Mouse (Mus musculus): Measurements from ENCODE around the gene Lin7b. TPM values are rescaled to one million over a fixed set of nuclear protein-coding genes. Genes with fewer than 3 reads are reported as not detected.
"Not testable (repeated sequence)": the region's sequence is repeated elsewhere in the genome, so short reads cannot be mapped to it uniquely, and the experiment has no call there.

Gene Lin7b
- polyA plus RNA-seq, 1 experiment: 0.90 TPM

DNA sequence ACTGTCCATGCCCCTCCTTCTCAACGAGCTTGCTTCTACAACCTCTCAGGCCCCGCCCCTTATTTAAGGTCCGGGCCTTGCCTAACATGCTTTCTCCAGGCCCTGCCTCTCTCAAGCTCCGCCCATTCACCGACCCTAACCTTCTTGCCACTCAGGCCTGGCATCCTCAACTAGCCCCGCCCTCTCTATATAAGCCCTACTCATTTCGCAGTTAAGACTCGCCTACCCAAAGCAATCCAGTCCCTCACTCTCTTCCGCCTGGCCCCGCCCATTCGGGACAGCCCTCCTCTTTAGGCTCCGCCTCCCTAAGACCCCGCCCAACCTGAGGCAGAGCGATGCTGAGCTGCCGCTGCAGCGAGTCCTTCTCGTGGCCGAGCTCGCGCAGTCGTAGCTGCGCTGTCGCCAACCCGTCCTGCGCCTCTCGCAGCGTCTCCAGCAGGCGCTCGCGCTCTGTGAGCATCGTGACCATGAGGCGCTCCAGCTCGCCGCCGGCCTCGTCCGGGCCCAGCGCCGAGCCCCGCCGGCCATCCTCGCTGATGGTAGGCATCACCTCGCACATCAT, 9.1 kb downstream of the Lin7b start:
- H3K36me3 ChIP-seq (ENCODE audit: control insufficient read depth, insufficient read depth, low read length): no peaks in the 10 kb centered on the region
- TF ChIP-seq CTCF (IDR thresholded peaks at IDR 0.05; ENCODE audit: extremely low read depth, insufficient read depth, insufficient read length, insufficient replicate concordance) (no peak), POLR2A (IDR thresholded peaks at IDR 0.05; ENCODE audit: low read depth, low read length) (no peak)
- no peak overlapping the region for H3K27ac ChIP-seq (ENCODE audit: insufficient read depth, low read length)
- DNase-seq (ENCODE audit: low read depth in 1 of 2, low spot score in 2 of 2): peak; percentile 63 to 80
- peaks cover 8% of the 10 kb centered on the region for H3K4me1 ChIP-seq (ENCODE audit: control insufficient read depth, insufficient read depth, insufficient read length)
- under 1% methylated on average over 43 of the region's 43 CpGs for WGBS
- peak overlapping the region; percentile 58; the same call in 1 of the 2 replicates for H3K4me3 ChIP-seq (ENCODE audit: extremely low read depth, insufficient read depth, insufficient read length)
- H3K27me3 ChIP-seq (ENCODE audit: control insufficient read depth, insufficient read depth, low read length): peaks cover 15% of the 10 kb centered on the region

DNA sequence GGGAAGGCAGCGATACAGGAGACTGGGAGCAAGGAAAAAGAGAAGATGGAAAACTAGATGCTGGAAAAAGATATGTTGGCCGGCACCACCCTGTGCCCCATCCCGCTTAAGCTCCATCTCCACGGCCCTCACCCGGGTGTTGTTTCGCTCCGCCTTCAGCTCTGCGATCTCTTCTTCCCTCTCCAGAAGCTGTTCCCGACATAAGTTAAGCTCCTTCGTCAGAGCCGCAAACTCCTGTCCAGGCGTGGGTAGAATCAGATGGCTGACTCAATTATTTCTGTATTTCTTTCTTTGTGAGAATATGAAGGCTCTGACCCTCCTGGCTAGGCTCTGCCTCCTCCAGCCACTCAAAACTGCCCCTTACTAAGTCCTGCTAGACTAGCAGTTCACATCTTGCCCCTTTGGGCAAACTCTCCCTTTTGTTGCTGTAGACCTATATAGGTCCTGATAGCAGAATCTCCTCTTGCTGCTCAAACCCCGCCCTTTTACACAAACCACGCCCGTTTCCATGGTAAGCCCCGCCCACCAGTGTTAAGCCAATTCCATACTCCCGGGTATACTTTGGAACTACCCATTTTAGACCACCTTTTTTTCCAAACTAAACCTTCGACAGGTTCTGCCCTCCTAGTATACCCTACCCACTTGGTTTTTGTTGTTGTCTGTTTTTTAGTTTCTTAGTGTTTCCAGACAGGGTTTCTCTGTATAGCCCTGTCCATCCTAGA, 9.8 kb downstream of the Lin7b start:
- Histone ChIP-seq H3K4me1 (ENCODE audit: control insufficient read depth, insufficient read depth, insufficient read length) (peaks cover 6% of the 10 kb centered on the region), H3K4me3 (ENCODE audit: extremely low read depth, insufficient read depth, insufficient read length) (no peak overlapping the region), H3K36me3 (ENCODE audit: control insufficient read depth, insufficient read depth, low read length) (no peaks in the 10 kb centered on the region), H3K27ac (ENCODE audit: insufficient read depth, low read length) (no peak overlapping the region), H3K27me3 (ENCODE audit: control insufficient read depth, insufficient read depth, low read length) (peaks cover 13% of the 10 kb centered on the region)
- TF ChIP-seq CTCF (IDR thresholded peaks at IDR 0.05; ENCODE audit: extremely low read depth, insufficient read depth, insufficient read length, insufficient replicate concordance): no peak
- TF ChIP-seq POLR2A (IDR thresholded peaks at IDR 0.05; ENCODE audit: low read depth, low read length): no peak
- 54% methylated on average over 18 of the region's 18 CpGs for WGBS
- no peak for DNase-seq (ENCODE audit: low read depth in 1 of 2, low spot score in 2 of 2)

DNA sequence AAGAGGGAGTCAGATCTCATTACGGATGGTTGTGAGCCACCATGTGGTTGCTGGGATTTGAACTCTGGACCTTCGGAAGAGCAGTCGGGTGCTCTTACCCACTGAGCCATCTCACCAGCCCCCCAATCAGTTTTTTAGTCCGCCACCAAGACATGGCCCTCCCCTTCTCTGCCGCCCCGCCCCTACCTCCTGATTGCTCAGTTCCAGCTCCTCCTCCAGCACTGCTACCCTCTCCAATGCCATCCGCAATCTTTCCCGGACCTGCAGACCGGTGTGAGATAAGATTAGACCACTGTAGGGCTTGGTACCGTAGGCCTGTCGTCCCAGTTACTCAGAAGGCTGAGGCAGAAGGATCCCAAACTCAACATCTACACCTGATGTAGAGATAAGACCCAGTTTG, 11.3 kb downstream of the Lin7b start:
- 62% methylated on average over 11 of the region's 11 CpGs for WGBS

DNA sequence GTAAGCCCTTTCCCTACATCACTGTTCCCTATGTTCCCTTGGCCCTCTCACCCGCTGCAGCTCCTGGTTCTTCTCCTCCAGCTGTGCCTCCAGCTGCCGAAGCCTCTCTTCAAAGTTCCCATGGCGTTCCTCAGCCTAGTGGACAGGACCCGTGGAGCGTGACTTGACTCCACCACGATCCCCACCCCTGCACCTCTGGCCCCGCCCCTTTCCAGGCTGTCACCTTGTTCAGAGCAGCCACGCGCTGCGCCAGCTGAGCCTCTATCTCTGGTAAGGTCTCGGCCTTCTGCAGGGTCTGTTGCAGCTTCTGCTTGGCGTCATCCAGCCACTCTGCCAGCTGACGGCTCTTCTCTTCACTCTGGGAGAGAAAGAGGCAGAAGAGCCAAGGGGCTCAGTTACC, 14.3 kb downstream of the Lin7b start:
- no peaks in the 10 kb centered on the region; the same call in 1 of the 2 replicates for H3K4me1 ChIP-seq (ENCODE audit: control insufficient read depth, insufficient read depth, insufficient read length)
- no peak for TF ChIP-seq CTCF (IDR thresholded peaks at IDR 0.05; ENCODE audit: extremely low read depth, insufficient read depth, insufficient read length, insufficient replicate concordance)
- no peak for TF ChIP-seq POLR2A (IDR thresholded peaks at IDR 0.05; ENCODE audit: low read depth, low read length)
- no peak overlapping the region for H3K4me3 ChIP-seq (ENCODE audit: extremely low read depth, insufficient read depth, insufficient read length)
- WGBS: 57% methylated on average over 13 of the region's 13 CpGs
- H3K27ac ChIP-seq (ENCODE audit: insufficient read depth, low read length): no peak overlapping the region
- no peak for DNase-seq (ENCODE audit: low read depth in 1 of 2, low spot score in 2 of 2)
- peaks cover 1% of the 10 kb centered on the region; the same call in 1 of the 2 replicates for H3K27me3 ChIP-seq (ENCODE audit: control insufficient read depth, insufficient read depth, low read length)
- no peaks in the 10 kb centered on the region for H3K36me3 ChIP-seq (ENCODE audit: control insufficient read depth, insufficient read depth, low read length)

More for the DNA sequence above, 11.3 kb downstream of the Lin7b start:
- DNase-seq (ENCODE audit: low read depth in 1 of 2, low spot score in 2 of 2); H3K36me3 ChIP-seq (ENCODE audit: control insufficient read depth, insufficient read depth, low read length); H3K4me1 ChIP-seq (ENCODE audit: control insufficient read depth, insufficient read depth, insufficient read length); H3K27ac ChIP-seq (ENCODE audit: insufficient read depth, low read length); H3K4me3 ChIP-seq (ENCODE audit: extremely low read depth, insufficient read depth, insufficient read length): not testable (repeated sequence)
- peaks cover 13% of the 10 kb centered on the region for H3K27me3 ChIP-seq (ENCODE audit: control insufficient read depth, insufficient read depth, low read length)

DNA sequence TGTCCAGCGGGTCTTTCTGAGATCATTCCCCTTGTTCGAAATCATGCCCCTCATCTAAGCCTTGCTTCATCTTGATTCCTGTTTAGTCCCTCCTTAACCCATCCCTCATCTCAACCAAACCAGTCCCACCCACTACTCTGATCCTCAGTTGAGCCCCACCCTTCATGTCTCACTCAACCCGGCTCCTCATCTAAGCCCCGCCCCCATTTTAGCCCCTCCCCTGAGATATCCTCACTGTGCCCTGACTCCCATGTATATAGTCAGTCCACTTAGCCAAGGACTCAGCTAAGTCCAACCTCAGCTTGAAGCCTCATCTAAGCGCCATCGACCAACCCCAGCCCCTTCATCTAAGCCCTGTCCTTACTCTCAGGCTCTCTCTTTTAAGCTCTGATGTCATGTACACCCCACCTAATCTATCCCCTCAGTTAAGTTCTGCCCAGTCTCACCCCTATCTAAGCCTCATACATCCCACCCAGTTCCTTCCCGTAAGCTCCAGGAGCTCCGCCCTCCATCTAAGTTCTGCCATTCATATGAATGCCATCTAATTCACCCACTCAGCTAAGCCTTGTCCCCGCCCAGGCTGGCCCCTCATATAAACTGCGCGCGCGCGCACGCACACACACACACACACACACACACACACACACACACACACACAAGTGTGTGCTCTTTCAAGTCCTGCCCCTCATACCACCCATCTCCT, 14.9 kb downstream of the Lin7b start:
- Histone ChIP-seq H3K4me3 (ENCODE audit: extremely low read depth, insufficient read depth, insufficient read length) (no peak overlapping the region), H3K27me3 (ENCODE audit: control insufficient read depth, insufficient read depth, low read length) (peaks cover 1% of the 10 kb centered on the region; the same call in 1 of the 2 replicates), H3K27ac (ENCODE audit: insufficient read depth, low read length) (no peak overlapping the region), H3K36me3 (ENCODE audit: control insufficient read depth, insufficient read depth, low read length) (no peaks in the 10 kb centered on the region), H3K4me1 (ENCODE audit: control insufficient read depth, insufficient read depth, insufficient read length) (no peaks in the 10 kb centered on the region)
- TF ChIP-seq CTCF (IDR thresholded peaks at IDR 0.05; ENCODE audit: extremely low read depth, insufficient read depth, insufficient read length, insufficient replicate concordance) (no peak), POLR2A (IDR thresholded peaks at IDR 0.05; ENCODE audit: low read depth, low read length) (no peak)
- 71% methylated on average over 15 of the region's 15 CpGs for WGBS
- DNase-seq (ENCODE audit: low read depth in 1 of 2, low spot score in 2 of 2): no peak

DNA sequence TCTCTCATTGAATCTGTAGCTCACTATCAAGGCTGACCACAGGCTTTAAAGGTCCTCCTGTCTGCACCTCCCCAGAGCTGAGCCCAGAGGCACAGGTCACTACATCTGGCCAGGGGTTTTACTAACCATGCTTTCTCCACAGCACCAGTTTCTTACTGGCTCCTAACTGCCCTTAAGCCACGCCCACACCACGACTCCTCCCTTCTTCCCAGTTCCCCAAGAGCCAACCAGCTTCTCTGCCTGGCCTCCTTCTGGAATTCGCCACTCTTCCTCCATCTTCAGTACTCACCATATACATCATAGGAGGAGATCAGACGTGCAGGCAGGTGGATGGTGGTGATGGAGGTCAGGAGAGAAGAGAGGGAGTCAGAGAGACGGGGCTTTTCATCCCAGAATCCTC, 17.3 kb downstream of the Lin7b start:
- 55% methylated on average over 5 of the region's 5 CpGs for whole genome bisulfite sequencing
- no peaks in the 10 kb centered on the region for H3K4me1 ChIP-seq (ENCODE audit: control insufficient read depth, insufficient read depth, insufficient read length)
- no peaks in the 10 kb centered on the region for H3K36me3 ChIP-seq (ENCODE audit: control insufficient read depth, insufficient read depth, low read length)
- H3K27ac ChIP-seq (ENCODE audit: insufficient read depth, low read length): no peak overlapping the region
- H3K27me3 ChIP-seq (ENCODE audit: control insufficient read depth, insufficient read depth, low read length): 0 out of 2 replicates have a peak, but pooled peaks cover 1% of the 10 kb centered on the region
- TF ChIP-seq CTCF (IDR thresholded peaks at IDR 0.05; ENCODE audit: extremely low read depth, insufficient read depth, insufficient read length, insufficient replicate concordance) (no peak), POLR2A (IDR thresholded peaks at IDR 0.05; ENCODE audit: low read depth, low read length) (no peak)
- H3K4me3 ChIP-seq (ENCODE audit: extremely low read depth, insufficient read depth, insufficient read length): no peak overlapping the region
- no peak for DNase-seq (ENCODE audit: low read depth in 1 of 2, low spot score in 2 of 2)
